Mouse (Mus musculus): Measurements from ENCODE around the gene Cenpm. TPM values are rescaled to one million over a fixed set of nuclear protein-coding genes. Genes with fewer than 3 reads are reported as not detected.

Cenpm gene
- polyA plus RNA-seq (2015; fragmentation: Nextera tagmentation; extraction: Ambion mirVana) = 17.1 and 26.2 TPM in 2 replicates

GRCm38 (mm10) chr15:82244115-82244804, at the start of gene Cenpm:
Gene Cenpm (minus strand): TSS chr15:82244748.

GRCm38 (mm10) chr15:82274593-82274926, 30.0 kb upstream of the Cenpm start, which contains the start of gene Sept3:
Gene Sept3 (plus strand): TSS chr15:82274893.

GRCm38 (mm10) chr15:82252097-82252496, 7.5 kb upstream of the Cenpm start, which contains the start of gene 1500009C09Rik:
Gene 1500009C09Rik (plus strand): TSS chr15:82252397.

GRCm38 (mm10) chr15:82223657-82224601, 20.6 kb downstream of the Cenpm start, which contains the start of gene Tnfrsf13c:
Gene Tnfrsf13c (minus strand): TSS chr15:82224369.

GRCm38 (mm10) chr15:82212752-82213063, 31.8 kb downstream of the Cenpm start, which contains the start of gene Shisa8:
Gene Shisa8 (minus strand): TSS chr15:82212815.

MicroRNAs encoded within 50 kb of the gene (microRNA counts, 519-probe panel; counts per million panel counts)
- microRNA mmu-miR-33 = 2,899 counts per million, percentile 42 among the panel's probes with 10 or more counts

Small RNA genes lying within 50 kb of the gene (microRNA-seq; reads per million reads assigned to microRNA genes)
- gene Mir33 = 106 reads per million, percentile 48 among the genes with 10 or more reads in this experiment

Other genes with a start within 250 kb of the Cenpm start
- gene Desi1, start 210.9 kb downstream of the Cenpm start, polyA plus RNA-seq (2015; fragmentation: Nextera tagmentation; extraction: Ambion mirVana) = 15.0 and 17.9 TPM in 2 replicates
- gene Snu13, start 197.2 kb downstream of the Cenpm start, polyA plus RNA-seq (2015; fragmentation: Nextera tagmentation; extraction: Ambion mirVana) = 127 and 135 TPM in 2 replicates
- gene 4930407I10Rik, start 185.6 kb downstream of the Cenpm start, polyA plus RNA-seq (2015; fragmentation: Nextera tagmentation; extraction: Ambion mirVana) = not detected in 2 replicates
- 0.31 and 0.35 TPM in 2 replicates for gene Mei1, start 174.8 kb downstream of the Cenpm start, polyA plus RNA-seq (2015; fragmentation: Nextera tagmentation; extraction: Ambion mirVana)
- 10.0 and 11.2 TPM in 2 replicates for gene Ccdc134, start 116.8 kb downstream of the Cenpm start, polyA plus RNA-seq (2015; fragmentation: Nextera tagmentation; extraction: Ambion mirVana)
- 109 and 175 TPM in 2 replicates for gene Srebf2, start 97.6 kb downstream of the Cenpm start, polyA plus RNA-seq (2015; fragmentation: Nextera tagmentation; extraction: Ambion mirVana)
- 0.10 TPM in 1 of 2 replicates, not detected in the other for gene Shisa8, start 31.9 kb downstream of the Cenpm start, polyA plus RNA-seq (2015; fragmentation: Nextera tagmentation; extraction: Ambion mirVana)
- gene Tnfrsf13c, start 20.4 kb downstream of the Cenpm start, polyA plus RNA-seq (2015; fragmentation: Nextera tagmentation; extraction: Ambion mirVana) = not detected in 2 replicates
- gene 1500009C09Rik, start 7.6 kb upstream of the Cenpm start, polyA plus RNA-seq (2015; fragmentation: Nextera tagmentation; extraction: Ambion mirVana) = not detected in 2 replicates
- 0.48 and 0.78 TPM in 2 replicates for gene Sept3, start 30.1 kb upstream of the Cenpm start, polyA plus RNA-seq (2015; fragmentation: Nextera tagmentation; extraction: Ambion mirVana)
- 0.15 and 0.17 TPM in 2 replicates for gene Wbp2nl, start 54.2 kb upstream of the Cenpm start, polyA plus RNA-seq (2015; fragmentation: Nextera tagmentation; extraction: Ambion mirVana)
- gene Naga, start 94.2 kb upstream of the Cenpm start, polyA plus RNA-seq (2015; fragmentation: Nextera tagmentation; extraction: Ambion mirVana) = 44.2 and 45.4 TPM in 2 replicates
- 10.8 and 11.1 TPM in 2 replicates for gene Pheta2, start 94.2 kb upstream of the Cenpm start, polyA plus RNA-seq (2015; fragmentation: Nextera tagmentation; extraction: Ambion mirVana)
- gene Smdt1, start 94.2 kb upstream of the Cenpm start, polyA plus RNA-seq (2015; fragmentation: Nextera tagmentation; extraction: Ambion mirVana) = 237 and 251 TPM in 2 replicates
- gene Ndufa6, start 109.6 kb upstream of the Cenpm start, polyA plus RNA-seq (2015; fragmentation: Nextera tagmentation; extraction: Ambion mirVana) = 504 and 545 TPM in 2 replicates
- 8.6 and 12.0 TPM in 2 replicates for gene Cyp2d22, start 135.5 kb upstream of the Cenpm start, polyA plus RNA-seq (2015; fragmentation: Nextera tagmentation; extraction: Ambion mirVana)
- gene Cyp2d11, start 149.3 kb upstream of the Cenpm start, polyA plus RNA-seq (2015; fragmentation: Nextera tagmentation; extraction: Ambion mirVana) = not detected in 2 replicates
- gene Cyp2d10, start 162.4 kb upstream of the Cenpm start, polyA plus RNA-seq (2015; fragmentation: Nextera tagmentation; extraction: Ambion mirVana) = 0.43 TPM in 1 of 2 replicates, not detected in the other
- gene Cyp2d9, start 188.7 kb upstream of the Cenpm start, polyA plus RNA-seq (2015; fragmentation: Nextera tagmentation; extraction: Ambion mirVana) = 0.28 TPM in 1 of 2 replicates, not detected in the other